Mouse (Mus musculus): ENCODE measurements around the gene Uba1. TPM values are rescaled to one million over a fixed set of nuclear protein-coding genes. Genes with fewer than 3 reads are reported as not detected.
"Not testable (repeated sequence)": the region's sequence is repeated elsewhere in the genome, so short reads cannot be mapped to it uniquely, and the experiment has no call there.

The Uba1 gene
- polyA plus RNA-seq, 1 experiment = 208 TPM

GRCm38 (mm10) chrX:20728681-20729080 is 70.6 kb downstream of the Uba1 start:
- WGBS = 79% methylated on average over 5 of the region's 5 CpGs
- no peaks in the 10 kb centered on the region for H3K27me3 ChIP-seq (replicated peaks; ENCODE audit: control insufficient read depth, insufficient read depth, low read length)
- TF ChIP-seq CTCF (conservative IDR thresholded peaks at IDR 0.05; ENCODE audit: insufficient read depth, insufficient read length, low read depth, low read length) = no peak
- no peak for TF ChIP-seq POLR2A (IDR thresholded peaks at IDR 0.05; ENCODE audit: low read depth, low read length)
- H3K36me3 ChIP-seq (ENCODE audit: control insufficient read depth, insufficient read depth, low read length) = no peaks in the 10 kb centered on the region
- no peak for DNase-seq
- H3K4me3 ChIP-seq (ENCODE audit: insufficient read depth, low read depth, low read length) = no peak overlapping the region
- no peak overlapping the region for H3K27ac ChIP-seq (ENCODE audit: insufficient read depth, low read depth, low read length)
- no peaks in the 10 kb centered on the region for H3K4me1 ChIP-seq (ENCODE audit: control insufficient read depth, insufficient read depth, low read length)

GRCm38 (mm10) chrX:20730048-20730447 is 71.9 kb downstream of the Uba1 start:
- WGBS = 27% methylated on average over 10 of the region's 10 CpGs
- DNase-seq = peak; percentile 0
- not testable (repeated sequence) for H3K27ac ChIP-seq (ENCODE audit: insufficient read depth, low read depth, low read length); H3K4me3 ChIP-seq (ENCODE audit: insufficient read depth, low read depth, low read length); H3K27me3 ChIP-seq (replicated peaks; ENCODE audit: control insufficient read depth, insufficient read depth, low read length); H3K4me1 ChIP-seq (ENCODE audit: control insufficient read depth, insufficient read depth, low read length); H3K36me3 ChIP-seq (ENCODE audit: control insufficient read depth, insufficient read depth, low read length)

Other genes starting within 250 kb of the Uba1 start
- 0.69 and 0.84 TPM in 2 replicates for gene Jade3, start 232.6 kb upstream of the Uba1 start, polyA plus RNA-seq (2012; rRNA removed)
- gene Rgn, start 108.5 kb upstream of the Uba1 start, polyA plus RNA-seq (2012; rRNA removed) = 1.5 and 1.7 TPM in 2 replicates
- 39.2 and 46.4 TPM in 2 replicates for gene Rbm10, start 40.8 kb upstream of the Uba1 start, polyA plus RNA-seq (2012; rRNA removed)
- 325 and 376 TPM in 2 replicates for gene Ndufb11, start 40.7 kb upstream of the Uba1 start, polyA plus RNA-seq (2012; rRNA removed)
- 148 and 163 TPM in 2 replicates for gene Cdk16, start 29.6 kb downstream of the Uba1 start, polyA plus RNA-seq (2012; rRNA removed)
- gene Usp11, start 45.6 kb downstream of the Uba1 start, polyA plus RNA-seq (2012; rRNA removed) = 7.3 and 8.3 TPM in 2 replicates
- gene Araf, start 139.5 kb downstream of the Uba1 start, polyA plus RNA-seq (2012; rRNA removed) = 173 and 180 TPM in 2 replicates
- gene Timp1, start 211.8 kb downstream of the Uba1 start, polyA plus RNA-seq (2012; rRNA removed) = 2.0 and 2.4 TPM in 2 replicates